Mouse (Mus musculus) heart, postnatal 25 days (tissue): ENCODE measurements around the gene Trdn. TPM values are rescaled to one million over a fixed set of nuclear protein-coding genes. Genes with fewer than 3 reads are reported as not detected.

Experiments used
- DNase-seq: peaks from one replicate; pipeline ENCODE4 v3.0.0; 2022; ENCODE audit warnings: low spot score
- intact Hi-C: fragments of 180-260 bp; cut with DNase I; formaldehyde crosslinking; loops from one replicate; pipeline ENCODE4 v1.15.1; 2025
- total RNA-seq, 2 experiments: library from RNA; stranded (reverse); gene quantifications; 2 replicates each; pipeline ENCODE4 v1.2.3; 2021

Trdn gene
- total RNA-seq: 100 to 1,000 TPM; 348 to 359 TPM

DNA sequence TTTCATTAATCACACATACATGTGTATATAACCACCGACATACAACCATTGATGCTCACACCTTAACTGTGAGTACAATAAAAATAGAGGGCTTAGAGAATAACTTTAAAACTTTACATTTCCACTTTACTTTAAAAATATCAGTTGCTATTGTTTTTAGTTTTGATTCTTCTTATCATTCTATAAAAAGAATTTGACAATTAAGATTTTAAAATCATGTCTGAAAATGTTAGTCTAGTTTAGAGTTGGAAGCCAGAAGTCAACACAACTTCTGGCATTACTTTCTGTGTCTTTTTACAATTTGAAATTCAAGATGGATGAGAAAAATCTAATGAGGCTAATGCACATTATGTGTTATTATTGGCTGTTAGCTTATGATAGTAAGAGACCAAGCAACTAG, at the start of gene Trdn:
Gene Trdn (plus strand): TSS at position 301 of the 400 bp plus-strand sequence.
- no peak for DNase-seq
- intact Hi-C loops: loop anchor here (10.0 kb wide), 2 partner anchors 175 to 185 kb away; partner anchors contain the start of gene Nkain2

DNA sequence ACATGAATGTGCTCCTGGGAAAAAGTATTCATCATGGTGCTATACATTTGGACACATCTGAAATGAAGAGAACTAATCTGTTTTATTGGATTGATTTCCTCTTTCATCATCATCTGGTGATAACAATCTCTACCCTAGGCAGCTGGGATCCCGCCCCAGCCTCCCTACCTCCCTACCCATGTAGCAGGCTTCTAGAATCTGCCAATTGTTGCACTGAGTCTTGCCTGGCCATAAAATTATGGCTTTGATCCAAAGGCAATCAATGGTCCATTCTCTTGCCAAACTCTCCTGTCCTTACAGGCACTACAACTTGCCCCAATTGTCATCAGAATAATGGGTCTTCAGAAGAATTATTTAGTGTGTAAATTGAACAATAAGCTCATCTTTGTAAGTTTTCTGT, 19.6 kb upstream of the Trdn start:
- intact Hi-C loops: no loop called here

DNA sequence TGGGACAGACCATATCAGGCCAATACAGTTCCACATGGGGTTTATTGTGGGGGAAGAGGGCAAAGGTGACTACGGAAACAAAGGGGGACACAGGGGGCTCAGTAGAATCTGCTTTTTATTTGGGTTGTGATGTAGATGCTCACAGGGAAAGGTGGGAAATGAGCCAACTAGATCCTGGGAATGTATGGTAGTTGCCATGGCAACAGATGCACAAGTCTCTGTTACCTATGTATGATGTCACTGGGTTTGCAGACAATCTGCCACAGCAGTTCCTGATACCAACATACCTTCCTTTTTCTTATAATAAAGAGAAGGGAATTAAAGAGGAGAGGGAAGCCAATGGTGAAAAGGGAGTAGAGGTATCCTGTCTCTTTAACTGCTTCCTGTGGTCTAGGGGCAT, 14.8 kb upstream of the Trdn start:
- no peak for DNase-seq
- intact Hi-C loops: no loop called here

More for the DNA sequence above, 19.6 kb upstream of the Trdn start:
- DNase-seq: no peak

DNA sequence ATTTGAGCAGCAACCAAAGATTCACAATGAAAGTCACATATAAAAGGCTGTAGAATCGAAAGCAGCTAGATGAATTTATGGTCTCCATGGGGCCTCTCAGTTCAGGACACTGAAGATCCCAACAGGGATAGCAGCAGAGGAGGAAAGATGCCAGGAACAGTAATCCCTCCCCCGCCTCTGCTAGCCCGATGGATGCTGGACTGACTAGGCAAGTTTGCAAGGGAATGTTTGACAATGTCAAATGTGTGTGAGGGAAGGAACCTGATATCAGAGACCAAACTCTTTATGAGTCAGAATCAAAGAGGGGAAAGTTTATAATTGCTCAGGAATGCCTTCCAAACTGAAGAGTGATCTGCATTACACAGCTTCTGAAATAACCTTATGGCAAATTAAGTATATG, 7.2 kb upstream of the Trdn start:
- no peak for DNase-seq
- intact Hi-C loops: no loop called here

DNA sequence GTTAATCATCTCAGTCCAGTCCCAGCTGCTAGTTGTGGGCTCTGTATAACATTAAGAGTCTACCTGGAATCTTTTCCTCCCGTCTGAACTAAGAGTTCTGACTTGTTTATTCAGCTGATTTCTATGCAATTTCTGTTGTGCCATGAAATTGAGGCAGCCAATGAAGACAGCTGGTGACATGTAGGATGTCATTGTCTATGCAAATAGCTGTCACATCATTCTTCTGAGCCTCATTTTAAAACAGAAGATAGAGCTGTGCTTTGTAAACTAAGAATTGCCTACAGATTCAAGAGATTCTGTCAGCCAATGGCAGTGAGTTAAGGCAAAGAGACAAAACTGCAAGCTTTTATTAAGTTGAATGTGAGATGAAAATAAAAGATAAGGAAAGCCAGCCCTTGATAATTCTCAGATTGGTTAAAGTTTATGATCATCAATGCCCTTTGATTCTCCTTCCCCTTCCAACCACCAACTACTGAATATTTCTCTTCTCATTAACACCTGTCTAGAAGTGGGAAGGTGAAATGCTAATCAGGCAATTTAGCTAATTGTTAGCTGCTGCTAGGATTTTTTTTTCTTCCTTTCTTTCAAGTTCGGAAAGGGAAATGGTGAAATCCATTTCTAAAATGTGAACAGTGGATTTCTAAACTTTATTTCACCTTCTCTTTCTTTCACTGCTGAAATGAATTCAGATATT, 1.9 kb downstream of the Trdn start:
- intact Hi-C loops: loop anchor here (10.0 kb wide), 2 partner anchors 173 to 187 kb away; partner anchors contain the start of gene Nkain2
- no peak for DNase-seq

DNA sequence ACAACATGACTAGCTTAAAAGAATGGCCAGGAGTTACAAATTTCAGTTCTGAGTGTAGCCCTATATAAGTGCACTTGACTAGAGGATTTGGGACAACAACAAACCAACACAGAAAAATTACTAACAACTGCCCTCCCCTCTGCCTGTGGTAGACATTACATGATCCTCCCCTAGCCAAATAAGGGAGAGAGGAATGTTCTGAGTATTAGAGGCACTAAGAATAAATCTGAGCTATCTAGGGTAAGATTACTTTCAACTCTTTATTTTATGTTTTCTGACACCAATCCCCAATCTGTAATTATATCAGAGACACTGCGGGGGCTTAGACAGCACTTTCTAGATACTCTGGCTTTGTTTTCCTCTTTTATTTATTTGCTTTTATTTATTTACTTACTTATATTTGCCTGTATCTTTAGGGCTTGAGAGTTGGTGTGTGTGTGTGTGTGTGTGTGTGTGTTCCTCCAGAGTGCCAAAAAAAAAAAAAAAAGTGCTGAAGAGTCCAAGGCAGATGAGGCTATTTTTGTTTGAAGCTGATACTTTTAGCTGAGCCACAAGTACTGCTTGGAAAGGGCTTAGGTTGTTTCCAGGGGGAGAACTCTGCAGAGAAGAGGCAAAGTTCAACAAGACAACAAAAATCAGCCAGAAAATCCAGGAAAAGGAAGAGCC, 2.7 kb downstream of the Trdn start:
- no peak for DNase-seq
- intact Hi-C loops: loop anchor here (10.0 kb wide), 2 partner anchors 172 to 188 kb away; partner anchors contain the start of gene Nkain2

DNA sequence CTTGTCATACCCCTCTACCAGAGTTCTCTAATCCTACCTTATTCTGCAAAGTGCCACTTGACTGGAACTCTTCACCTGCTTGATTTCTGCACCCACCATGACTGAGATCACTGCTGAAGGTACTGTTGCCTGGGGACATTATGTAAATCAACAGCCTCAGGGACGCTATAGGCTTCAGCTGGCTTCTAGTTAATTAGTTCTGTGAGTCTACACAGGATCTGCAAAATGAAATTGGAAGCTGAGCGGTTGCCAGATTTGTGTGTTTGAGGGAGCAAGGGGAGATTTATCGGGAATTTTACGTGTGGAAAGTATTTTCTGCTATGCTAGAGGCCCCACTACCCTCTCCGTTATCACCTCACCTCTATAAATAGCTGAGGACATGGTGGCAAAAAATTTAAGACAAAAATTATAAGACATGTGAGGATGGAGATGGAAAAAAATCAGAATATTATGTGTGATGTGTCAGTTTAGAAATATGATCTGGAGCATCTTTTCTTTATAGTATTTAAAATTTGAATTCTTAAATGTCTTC, 3.3 kb downstream of the Trdn start:
- DNase-seq: no peak
- intact Hi-C loops: loop anchor here (10.0 kb wide), 2 partner anchors 171 to 189 kb away; partner anchors contain the start of gene Nkain2

DNA sequence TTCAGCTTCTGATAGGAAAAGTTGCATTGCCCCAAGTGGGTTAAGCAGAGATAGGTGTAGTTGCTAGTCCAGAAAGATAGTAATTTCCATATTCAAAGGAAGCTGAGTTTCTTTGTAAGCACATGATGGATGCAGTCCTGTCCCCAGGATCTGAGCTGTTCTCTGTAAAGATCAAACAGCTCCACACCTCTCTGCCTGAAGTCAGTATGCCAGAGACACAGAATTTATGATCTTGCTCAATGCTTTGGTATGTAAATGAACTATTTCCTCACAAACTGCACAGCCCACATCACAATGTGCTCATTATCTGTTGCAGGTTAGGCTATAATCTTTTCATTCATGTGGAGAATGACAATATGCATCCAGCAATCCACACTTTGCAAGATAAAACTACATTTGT, 8.0 kb downstream of the Trdn start:
- no peak for DNase-seq
- intact Hi-C loops: loop anchor here (10.0 kb wide), 2 partner anchors 166 to 194 kb away; partner anchors contain the start of gene Nkain2

DNA sequence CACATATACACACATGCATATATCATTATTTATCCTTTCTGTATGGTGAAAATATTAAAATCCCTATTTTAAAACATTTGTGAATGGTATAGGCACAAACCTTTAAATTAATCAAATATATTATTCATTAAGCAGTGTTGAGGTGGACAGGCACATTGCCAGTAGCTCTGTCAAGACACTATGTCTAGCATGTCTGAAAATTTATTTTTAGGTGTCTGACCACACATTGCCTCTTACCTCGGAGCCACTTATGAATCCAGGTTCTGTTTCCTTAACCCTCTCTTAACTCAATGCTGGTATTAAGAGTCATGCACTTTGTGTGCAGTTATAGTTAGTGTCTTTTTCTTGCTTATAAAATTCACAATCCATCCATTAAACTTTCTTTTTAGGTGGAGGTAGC, 12.0 kb downstream of the Trdn start:
- DNase-seq: no peak
- intact Hi-C loops: no loop called here

DNA sequence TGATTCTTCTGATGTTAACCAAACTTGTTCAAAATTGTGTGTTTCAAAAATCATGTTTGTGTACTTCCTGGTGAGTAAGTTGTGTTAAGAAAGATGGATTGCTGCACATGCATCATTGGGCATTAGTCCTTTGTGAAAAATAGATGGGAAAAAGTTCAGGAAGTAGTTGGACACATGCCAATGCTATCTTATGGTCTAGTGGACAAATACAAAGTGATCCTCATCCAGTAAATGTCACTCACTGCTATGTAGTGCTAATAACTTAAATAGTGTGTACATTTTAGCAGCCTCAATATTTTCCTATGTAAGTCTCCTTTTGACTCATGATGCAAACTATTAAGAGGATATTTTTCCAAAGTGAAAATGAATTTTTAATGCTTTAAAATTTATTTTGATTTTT, 27.6 kb downstream of the Trdn start:
- intact Hi-C loops: no loop called here
- DNase-seq: no peak

DNA sequence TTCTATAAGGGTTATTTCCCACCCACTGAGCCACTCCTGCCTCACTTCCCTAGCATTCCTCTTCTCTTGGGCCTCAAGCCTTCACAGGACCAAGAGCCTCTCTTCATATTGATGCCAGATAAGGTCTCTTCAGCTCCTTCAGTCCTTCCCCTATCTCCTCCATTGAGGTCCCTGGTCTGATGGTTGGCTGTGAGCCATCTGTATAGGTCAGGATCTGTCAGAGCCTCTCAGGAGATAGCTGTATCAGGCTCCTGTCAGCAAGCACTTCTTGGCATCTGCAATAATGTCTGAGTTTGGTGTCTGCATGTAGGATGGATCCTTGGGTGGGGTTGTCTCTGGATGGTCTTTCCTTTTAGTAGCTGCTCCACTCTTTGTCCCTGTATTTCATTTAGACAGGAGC, 42.7 kb downstream of the Trdn start:
- no peak for DNase-seq
- intact Hi-C loops: no loop called here

DNA sequence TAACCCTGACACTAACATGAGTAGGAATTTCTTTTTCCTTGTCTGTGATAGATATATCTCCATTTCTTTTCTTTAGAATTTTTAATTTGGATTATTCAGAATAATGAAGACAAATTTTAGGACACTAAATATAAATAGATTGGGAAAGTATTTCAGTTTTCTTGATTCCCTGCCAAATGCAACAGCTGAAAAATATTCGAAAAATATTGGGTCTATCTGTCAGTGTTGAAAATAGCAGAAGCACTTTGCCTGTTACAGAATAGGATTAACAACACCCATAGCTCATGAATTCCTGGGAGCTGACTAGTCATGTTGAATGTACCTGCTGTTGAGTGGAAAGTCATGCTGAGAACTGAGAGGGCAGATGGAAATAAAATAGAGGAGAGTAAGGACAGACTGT, 64.6 kb downstream of the Trdn start:
- intact Hi-C loops: no loop called here
- no peak for DNase-seq

DNA sequence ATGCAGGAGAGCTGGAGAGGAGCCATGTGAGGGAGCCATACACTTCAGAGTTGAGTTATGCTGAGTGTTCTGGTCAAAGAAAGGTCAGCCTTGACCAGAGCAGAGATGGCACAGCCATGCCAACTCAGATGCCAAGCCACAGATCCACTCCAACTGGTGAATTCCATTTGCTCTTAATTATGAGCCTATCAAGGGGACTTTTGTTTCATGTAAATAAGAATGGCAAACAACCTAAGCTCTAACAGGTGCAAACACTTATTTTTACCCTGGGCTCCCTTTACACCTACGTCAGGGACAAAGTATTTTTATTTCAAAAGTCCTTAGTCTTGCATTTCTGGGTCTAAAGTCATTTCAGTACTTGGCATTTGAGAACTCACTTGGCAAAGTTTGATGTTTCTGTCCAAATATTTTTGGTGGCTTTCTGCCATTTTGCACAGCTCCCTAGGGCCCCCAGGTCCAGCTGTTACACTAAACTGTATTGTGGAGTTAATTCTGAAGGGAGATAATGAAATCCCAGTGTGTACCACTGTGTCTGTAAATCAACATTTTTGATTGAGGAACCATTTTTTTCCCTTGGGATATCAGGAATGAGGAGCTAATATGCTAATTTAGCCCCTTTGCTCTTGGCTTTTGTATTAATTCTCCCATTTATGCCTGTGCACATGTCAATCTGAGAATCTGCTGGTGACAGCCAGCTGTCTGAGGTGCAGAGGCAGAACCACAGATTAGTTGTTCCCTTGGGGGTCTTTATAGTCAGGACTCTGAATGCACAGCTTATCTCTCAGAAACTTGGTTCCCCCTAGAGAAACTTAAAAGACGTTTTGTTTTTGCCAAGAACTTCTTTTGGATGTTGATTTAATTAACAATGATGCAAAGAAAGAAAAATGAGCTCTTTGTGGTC, 99.6 kb downstream of the Trdn start:
- peak; percentile 36 for DNase-seq
- intact Hi-C loops: no loop called here

DNA sequence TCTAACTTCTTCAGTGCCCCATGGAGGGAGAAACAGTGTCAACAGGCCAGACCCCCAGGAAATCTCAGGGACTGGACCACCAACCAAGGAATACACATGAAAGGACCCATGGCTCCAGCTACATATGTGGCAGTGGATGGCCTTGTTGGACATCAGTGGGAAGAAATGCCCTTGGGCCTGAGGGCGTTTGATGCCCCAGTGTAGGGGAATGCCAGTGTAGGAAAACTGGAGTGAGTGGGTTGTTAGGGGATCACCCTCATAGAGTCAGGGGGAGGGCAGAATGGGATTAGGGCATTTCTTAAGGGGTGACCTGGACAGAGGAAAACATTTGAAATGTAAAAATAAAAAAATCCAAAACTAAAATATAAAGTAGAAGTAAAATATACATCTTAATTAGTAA, 108.7 kb downstream of the Trdn start:
- intact Hi-C loops: no loop called here
- no peak for DNase-seq

DNA sequence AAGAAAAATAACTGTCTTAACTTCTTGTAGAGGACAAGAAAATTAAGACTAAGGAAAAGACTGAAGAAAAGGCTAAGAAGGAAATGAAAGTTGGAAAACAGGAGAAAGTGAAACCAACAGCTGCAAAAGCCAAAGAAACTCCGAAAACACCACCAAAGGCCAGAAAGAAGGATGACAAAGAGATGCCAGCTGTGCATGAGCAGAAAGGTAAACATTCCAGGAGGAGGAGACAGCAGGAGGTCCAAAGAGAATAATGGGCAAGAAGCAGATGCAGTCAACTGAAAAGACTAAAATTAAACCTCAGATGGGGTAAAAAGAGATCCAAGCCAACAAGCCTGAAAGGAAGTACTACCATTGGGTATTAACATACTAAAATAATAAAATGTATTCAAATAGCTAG, 115.6 kb downstream of the Trdn start:
- DNase-seq: no peak
- intact Hi-C loops: no loop called here

DNA sequence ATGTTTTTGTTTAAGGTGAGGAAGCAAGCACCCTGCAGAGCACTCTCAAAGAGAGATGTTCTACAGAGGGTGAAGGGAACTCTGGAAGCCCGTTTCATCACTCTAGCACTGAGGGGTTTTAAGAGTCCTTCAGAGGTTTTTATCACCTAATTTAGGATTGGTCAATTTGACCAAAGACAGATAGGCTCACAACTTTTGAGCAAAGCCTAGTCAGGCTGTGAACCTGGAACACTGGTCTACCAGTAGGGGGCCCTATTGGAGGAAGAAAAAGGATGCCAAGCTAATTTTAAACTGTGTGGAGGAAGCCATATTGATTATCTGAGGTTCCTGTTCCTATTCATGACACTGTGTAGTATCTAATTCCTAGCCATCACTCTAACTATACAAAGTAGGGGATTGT, 117.9 kb downstream of the Trdn start:
- intact Hi-C loops: no loop called here
- DNase-seq: no peak

DNA sequence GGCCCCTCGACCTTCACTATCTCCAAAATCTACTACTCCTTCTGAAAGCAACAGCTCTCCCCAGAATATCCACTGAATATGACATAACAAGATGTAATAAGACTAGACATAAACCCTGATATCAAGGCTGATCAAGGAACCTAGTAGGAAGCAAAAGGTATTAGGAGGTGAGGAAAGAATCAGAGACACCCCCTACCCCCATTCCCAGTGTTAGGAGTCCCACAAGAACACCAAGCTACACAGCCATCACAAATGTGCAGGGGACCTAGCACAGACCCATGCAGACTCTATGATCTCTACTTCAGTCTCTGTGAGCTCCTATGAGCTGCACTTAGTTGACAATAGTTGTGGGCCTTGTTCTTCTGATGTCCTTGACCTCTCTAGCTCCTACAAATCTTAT, 130.1 kb downstream of the Trdn start:
- intact Hi-C loops: no loop called here
- DNase-seq: no peak

DNA sequence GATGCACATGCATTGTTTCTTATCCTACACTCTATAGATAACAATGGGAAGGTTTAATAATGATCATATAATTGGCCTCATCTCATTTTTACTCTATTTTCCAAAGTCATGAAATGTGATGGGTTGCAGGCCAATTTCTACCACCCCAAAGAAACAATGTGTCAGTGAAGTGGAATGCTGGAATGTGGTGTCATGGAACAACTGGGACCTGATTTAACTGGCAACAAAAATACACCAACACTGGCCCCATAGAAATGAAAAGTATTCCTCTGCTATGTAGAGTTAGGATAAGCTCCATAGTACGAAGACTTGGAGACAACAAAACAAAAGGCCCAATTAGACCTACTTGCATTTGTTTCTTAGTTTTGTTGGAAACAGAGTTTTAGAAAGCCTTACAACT, 173.6 kb downstream of the Trdn start:
- DNase-seq: no peak
- intact Hi-C loops: loop anchor here (10.0 kb wide), 1 partner anchor 169 kb away; the partner anchor contains the start of gene Trdn

DNA sequence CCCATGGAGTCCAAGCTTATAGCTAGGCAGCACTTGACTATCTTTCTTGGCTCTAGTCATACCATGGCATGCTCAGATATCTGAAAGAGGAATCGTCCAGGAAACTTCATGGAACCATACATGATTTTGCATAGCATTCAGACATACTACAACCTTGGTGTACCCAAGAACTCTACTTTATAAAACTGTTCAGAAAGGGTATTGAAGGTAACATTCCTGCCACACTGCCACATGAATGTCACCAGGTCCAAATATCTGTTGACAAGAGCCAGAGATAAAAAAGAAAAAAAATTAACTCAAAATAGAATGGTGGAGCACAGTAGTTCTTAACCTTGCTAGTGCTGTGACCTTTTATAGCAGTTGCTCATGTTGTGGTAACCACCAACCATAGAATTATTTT, 175.8 kb downstream of the Trdn start:
- no peak for DNase-seq
- intact Hi-C loops: loop anchor here (10.0 kb wide), 1 partner anchor 171 kb away; the partner anchor contains the start of gene Trdn

DNA sequence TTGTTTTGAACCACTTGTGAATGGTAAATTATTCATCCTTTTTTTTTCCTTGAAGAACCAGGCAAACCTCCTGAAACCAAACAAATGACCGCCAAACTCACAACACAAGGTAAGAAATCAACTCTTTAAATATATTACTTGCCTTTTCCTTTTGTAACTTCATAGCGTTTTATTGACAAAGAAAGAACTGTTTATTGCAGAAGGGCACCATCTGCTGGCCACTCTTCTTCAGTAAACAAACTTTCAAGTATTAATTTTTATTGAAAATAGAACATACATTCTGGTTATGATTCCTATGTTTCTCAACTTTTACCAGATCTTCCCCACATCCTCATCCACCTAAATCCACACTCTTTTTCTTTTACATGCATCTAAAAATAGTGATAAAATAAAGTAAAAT, 224.6 kb downstream of the Trdn start:
- DNase-seq: no peak
- intact Hi-C loops: no loop called here
